9 mouse cellular contexts compared by ENCODE assay signal in genomic region chr1:155415421-155415820, GRCm38 (mm10). TPM values are rescaled to one million over a fixed set of nuclear protein-coding genes. Genes with fewer than 3 reads are reported as not detected.
DNase-seq lines count a peak whose midpoint lies in the region; ATAC-seq and TF ChIP-seq lines count a peak whose summit lies in the region.
"Had no signal": no experiment of that assay in that cellular context is flagged by ENCODE, and none has a peak within 500 bp of the region (broad histone marks: within the 10 kb centered on the region; RNA-seq: fewer than 3 reads in every experiment).

No protein-coding gene starts in this region.

- ATAC-seq in liver, embryonic 12.5 days: no peak
- ATAC-seq in stomach, embryonic 16.5 days (ENCODE audit: insufficient read depth, low FRiP score): no peak

- peak overlapping the region; percentile 39; the same call in 1 of the 2 replicates for H3K9ac ChIP-seq in liver, embryonic 12.5 days
- no peak overlapping the region for H3K9ac ChIP-seq in stomach, embryonic 16.5 days (ENCODE audit: low read length)

- no peaks in the 10 kb centered on the region for H3K4me1 ChIP-seq in testis, adult 2 months (ENCODE audit: control insufficient read depth, insufficient read depth, low read length)
- peaks cover 37% of the 10 kb centered on the region for H3K4me1 ChIP-seq in liver, embryonic 12.5 days
- peaks cover 5% of the 10 kb centered on the region; the same call in 1 of the 2 replicates for H3K4me1 ChIP-seq in stomach, embryonic 16.5 days (ENCODE audit: control insufficient read depth, insufficient read depth, low read length)

- no peaks in the 10 kb centered on the region for H3K9me3 ChIP-seq in liver, embryonic 12.5 days (replicated peaks)
- H3K9me3 ChIP-seq in stomach, embryonic 16.5 days (replicated peaks; ENCODE audit: control insufficient read depth, low read length): no peaks in the 10 kb centered on the region

- H3K36me3 ChIP-seq in testis, adult 2 months (ENCODE audit: control insufficient read depth, insufficient read depth, low read length): no peaks in the 10 kb centered on the region
- H3K36me3 ChIP-seq in liver, embryonic 12.5 days: no peaks in the 10 kb centered on the region
- H3K36me3 ChIP-seq in stomach, embryonic 16.5 days (ENCODE audit: control insufficient read depth, insufficient read depth, low read length): no peaks in the 10 kb centered on the region

- TF ChIP-seq CTCF in gastrocnemius, adult 2 months (IDR thresholded peaks at IDR 0.05): no peak
- no peak for TF ChIP-seq CTCF in testis, adult 2 months (IDR thresholded peaks at IDR 0.05; ENCODE audit: control insufficient read depth, insufficient read depth, insufficient replicate concordance, low read depth, low read length)

- H3K4me3 ChIP-seq in gastrocnemius, adult 2 months: peak overlapping the region; percentile 99
- peak overlapping the region; percentile 42; the same call in 1 of the 2 replicates for H3K4me3 ChIP-seq in testis, adult 2 months (ENCODE audit: control insufficient read depth, low read depth, low read length)
- peak overlapping the region; percentile 93 for H3K4me3 ChIP-seq in liver, embryonic 12.5 days
- H3K4me3 ChIP-seq in stomach, embryonic 16.5 days (replicated peaks; ENCODE audit: low read length): no peak overlapping the region

- H3K27ac ChIP-seq in gastrocnemius, adult 2 months: peak overlapping the region; percentile 17; the same call in 1 of the 2 replicates
- H3K27ac ChIP-seq in testis, adult 2 months (ENCODE audit: control insufficient read depth, insufficient read depth, low read depth, low read length): no peak overlapping the region
- no peak overlapping the region for H3K27ac ChIP-seq in liver, embryonic 12.5 days
- no peak overlapping the region for H3K27ac ChIP-seq in stomach, embryonic 16.5 days (ENCODE audit: low read length)

- no peaks in the 10 kb centered on the region for H3K27me3 ChIP-seq in testis, adult 2 months (ENCODE audit: control insufficient read depth, insufficient read depth, low read length)
- no peaks in the 10 kb centered on the region for H3K27me3 ChIP-seq in liver, embryonic 12.5 days (replicated peaks)
- H3K27me3 ChIP-seq in stomach, embryonic 16.5 days (ENCODE audit: control insufficient read depth, insufficient read depth, low read length): no peaks in the 10 kb centered on the region

- H3K4me2 ChIP-seq in liver, embryonic 12.5 days: peak overlapping the region; percentile 70
- H3K4me2 ChIP-seq in stomach, embryonic 16.5 days (ENCODE audit: low read depth, low read length): 0 out of 2 replicates have a peak overlapping the region, but pooled peaks have one; percentile 16

- DNase-seq in gastrocnemius, adult 2 months: no peak
- DNase-seq in gastrocnemius, adult 8-10 months (ENCODE audit: low spot score in 2 of 2): no peak
- no peak for DNase-seq in testis, postnatal 14 days (ENCODE audit: low spot score)
- no peak for DNase-seq in gastrocnemius, postnatal 10 days
- no peak for DNase-seq in layer of hippocampus, postnatal 14 days (ENCODE audit: low spot score in 2 of 2)
- DNase-seq: kidney, adult 9 months had no signal

- intact Hi-C loops in gastrocnemius, adult 2 months (cut with DNase I): loop anchor here (5.0 kb wide), 4 partner anchors 68 to 123 kb away; no protein-coding TSS in a partner anchor

- no peak for TF ChIP-seq POLR2A in testis, adult 2 months (IDR thresholded peaks at IDR 0.05; ENCODE audit: control insufficient read depth, low read depth, low read length)

- WGBS in liver, embryonic 12.5 days (ENCODE audit: insufficient replicate concordance): 68% methylated on average over 4 of the region's 4 CpGs
- WGBS in stomach, embryonic 16.5 days: 44% methylated on average over 4 of the region's 4 CpGs

RNA-seq across cellular contexts. Expression of gene Xpr1, which starts 1.8 kb away (rescaled TPM):
- 10 to 100 TPM; 39.5 to 62.2 TPM for total RNA-seq in gastrocnemius, adult 2 months (2021)
- total RNA-seq in gastrocnemius, adult 8-10 months (2022): 10 to 100 TPM; 54.1 to 93.4 (median 70.7) TPM
- polyA plus RNA-seq in testis, adult 2 months (2012; rRNA removed): 29.4 and 33.2 TPM in 2 replicates
- polyA plus RNA-seq in liver, embryonic 12.5 days (2016; fragmentation: Nextera tagmentation; extraction: Ambion mirVana): 6.7 and 6.9 TPM in 2 replicates
- 6.5 and 7.8 TPM in 2 replicates for polyA plus RNA-seq in stomach, embryonic 16.5 days (2015; fragmentation: Nextera tagmentation; extraction: Ambion mirVana)
- total RNA-seq in gastrocnemius, postnatal 10 days (2021): 10 to 100 TPM; 29.3 to 32.6 TPM
- total RNA-seq in layer of hippocampus, postnatal 14 days (2021): 10 to 100 TPM; 91.6 to 94.7 TPM
